Mouse (Mus musculus): Measurements from ENCODE around the gene Gata2. TPM values are rescaled to one million over a fixed set of nuclear protein-coding genes. Genes with fewer than 3 reads are reported as not detected.

Gata2 gene
- total RNA-seq, 4 experiments from 2014 or later = 5.4 to 6.3 (median 5.8) TPM

GRCm38 (mm10) chr6:88194053-88194977 lies 624 bp downstream of the Gata2 start:
- no peak for DNase-seq (ENCODE audit: low spot score in 2 of 2)

- no peak for DNase-seq (ENCODE audit: low spot score in 2 of 2)
Observed at GRCm38 (mm10) chr6:88194978-88195325, 1.3 kb downstream of the Gata2 start.

- DNase-seq (ENCODE audit: low spot score in 2 of 2) = no peak
Observed at GRCm38 (mm10) chr6:88196054-88196732, 2.5 kb downstream of the Gata2 start.

- DNase-seq (ENCODE audit: low spot score in 2 of 2) = no peak
Observed at GRCm38 (mm10) chr6:88196733-88197312, 3.1 kb downstream of the Gata2 start.

- DNase-seq (ENCODE audit: low spot score in 2 of 2) = no peak
Observed at GRCm38 (mm10) chr6:88197313-88198069, 3.8 kb downstream of the Gata2 start.

GRCm38 (mm10) chr6:88198070-88198940 lies 4.6 kb downstream of the Gata2 start:
- DNase-seq (ENCODE audit: low spot score in 2 of 2) = no peak

- DNase-seq (ENCODE audit: low spot score in 2 of 2) = no peak
Observed at GRCm38 (mm10) chr6:88199001-88199717, 5.5 kb downstream of the Gata2 start.

- no peak for DNase-seq (ENCODE audit: low spot score in 2 of 2)
Observed at GRCm38 (mm10) chr6:88199718-88200692, 6.3 kb downstream of the Gata2 start.

- DNase-seq (ENCODE audit: low spot score in 2 of 2) = no peak
Observed at GRCm38 (mm10) chr6:88200693-88201609, 7.3 kb downstream of the Gata2 start.

GRCm38 (mm10) chr6:88201926-88202700 lies 8.4 kb downstream of the Gata2 start:
- no peak for DNase-seq (ENCODE audit: low spot score in 2 of 2)

GRCm38 (mm10) chr6:88202921-88203690 lies 9.4 kb downstream of the Gata2 start:
- DNase-seq (ENCODE audit: low spot score in 2 of 2) = no peak

GRCm38 (mm10) chr6:88203791-88204405 lies 10.2 kb downstream of the Gata2 start:
- no peak for DNase-seq (ENCODE audit: low spot score in 2 of 2)

- DNase-seq (ENCODE audit: low spot score in 2 of 2) = no peak
Observed at GRCm38 (mm10) chr6:88204531-88205385, 11.1 kb downstream of the Gata2 start.

GRCm38 (mm10) chr6:88205386-88205700 lies 11.7 kb downstream of the Gata2 start:
- DNase-seq (ENCODE audit: low spot score in 2 of 2) = no peak

- no peak for DNase-seq (ENCODE audit: low spot score in 2 of 2)
Observed at GRCm38 (mm10) chr6:88205937-88206336, 12.2 kb downstream of the Gata2 start.
